Mouse (Mus musculus): ENCODE measurements around the gene Xpc.
"Not testable (repeated sequence)": the region's sequence is repeated elsewhere in the genome, so short reads cannot be mapped to it uniquely, and the experiment has no call there.

The Xpc gene

DNA sequence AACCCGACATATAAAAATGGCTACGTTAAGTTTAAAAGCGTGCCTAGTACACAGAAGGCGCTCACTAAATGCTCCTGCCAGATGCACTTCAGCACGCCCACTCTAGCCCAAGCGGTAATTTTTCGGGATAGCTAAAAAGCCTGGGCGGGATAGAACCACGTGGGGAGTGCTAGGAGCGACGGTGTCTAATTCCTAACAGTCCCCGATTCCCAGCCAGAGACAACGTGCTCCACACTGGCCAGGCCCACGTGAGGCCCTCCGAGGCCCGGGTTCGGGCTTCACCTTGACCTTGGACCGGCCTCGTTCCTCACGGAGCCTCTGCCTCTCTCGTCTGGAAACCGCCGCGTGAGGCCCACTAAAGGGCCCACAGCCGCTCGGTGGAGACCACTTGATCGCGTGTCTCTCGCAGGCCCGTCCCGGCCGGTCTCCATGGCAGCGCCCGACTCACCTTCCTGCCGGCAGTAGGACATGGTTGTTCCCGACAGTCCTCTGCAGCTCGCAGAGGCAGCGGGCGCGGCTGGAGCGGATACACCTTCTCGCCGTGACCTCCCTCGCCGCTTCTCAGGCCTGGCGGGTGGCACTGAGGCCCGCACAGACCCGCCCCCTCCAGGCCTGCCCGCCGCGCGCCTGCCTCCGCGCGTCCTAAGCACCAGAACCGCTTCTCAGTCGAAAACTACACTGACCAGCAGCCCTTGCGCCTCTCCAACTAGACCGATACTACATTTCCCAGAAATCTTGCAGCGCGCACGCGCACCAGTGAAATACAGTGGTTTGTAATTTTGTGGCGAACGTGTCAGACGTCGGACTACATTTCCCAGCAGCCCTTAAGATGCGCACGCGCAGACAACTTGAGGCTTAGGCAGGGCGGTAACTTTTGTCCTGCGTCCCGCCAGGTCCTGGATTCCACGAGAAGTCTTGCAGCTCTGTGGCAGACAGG is 42.6 kb downstream of the Xpc start, which contains the start of the genes Chchd4 and Tmem43:
Chchd4 (minus strand) TSS at position 679 of the 937 bp plus-strand sequence.
Tmem43 (plus strand) TSS at position 836 of the 937 bp plus-strand sequence.
- DNase-seq (ENCODE audit: low read depth, low spot score): peak; percentile 100

DNA sequence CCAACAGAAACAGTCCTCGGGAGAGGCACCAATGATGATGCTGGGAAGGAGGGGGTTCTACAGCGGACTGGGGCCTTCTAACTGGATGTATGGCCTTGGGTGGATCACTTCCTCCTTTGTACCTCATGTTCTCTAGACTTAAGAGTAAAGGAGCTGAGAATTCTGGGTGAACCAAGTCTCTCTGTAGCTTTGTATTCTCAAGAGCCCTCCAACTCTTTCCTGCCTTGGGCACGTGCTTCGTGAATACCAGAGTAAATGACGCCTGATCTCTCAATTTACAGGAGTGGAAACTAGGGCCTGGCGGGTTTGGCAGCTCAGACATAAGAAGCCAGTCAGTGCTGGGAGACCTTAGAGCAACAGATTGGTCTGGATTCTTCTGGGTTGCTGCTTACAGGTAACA is 43.4 kb downstream of the Xpc start:
- DNase-seq (ENCODE audit: low read depth, low spot score): no peak

DNA sequence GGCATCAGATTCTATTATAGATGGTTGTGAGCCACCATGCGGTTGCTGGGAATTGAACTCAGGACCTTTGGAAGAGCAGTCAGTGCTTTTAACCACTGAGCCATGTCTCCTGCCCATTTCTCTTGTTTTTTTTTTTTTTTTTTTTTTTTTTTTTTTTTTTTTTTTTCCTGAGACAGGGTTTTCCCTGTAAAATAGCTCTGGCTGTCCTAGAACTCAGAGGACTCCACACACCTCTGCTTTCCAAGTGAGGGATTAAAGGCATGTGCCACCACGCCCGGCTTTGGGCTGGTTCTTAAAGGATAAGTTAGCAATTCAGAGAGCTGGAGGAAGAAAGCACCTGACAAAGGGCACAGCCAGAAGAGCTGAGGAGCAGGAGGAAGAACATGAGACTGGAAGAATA is 44.3 kb downstream of the Xpc start:
- DNase-seq (ENCODE audit: low read depth, low spot score): not testable (repeated sequence)

- no peak for DNase-seq (ENCODE audit: low read depth, low spot score)
Measured at GRCm38 (mm10) chr6:91470712-91471111, 45.0 kb downstream of the Xpc start.

- no peak for DNase-seq (ENCODE audit: low read depth, low spot score)
Measured at GRCm38 (mm10) chr6:91467106-91467505, 48.6 kb downstream of the Xpc start.

DNA sequence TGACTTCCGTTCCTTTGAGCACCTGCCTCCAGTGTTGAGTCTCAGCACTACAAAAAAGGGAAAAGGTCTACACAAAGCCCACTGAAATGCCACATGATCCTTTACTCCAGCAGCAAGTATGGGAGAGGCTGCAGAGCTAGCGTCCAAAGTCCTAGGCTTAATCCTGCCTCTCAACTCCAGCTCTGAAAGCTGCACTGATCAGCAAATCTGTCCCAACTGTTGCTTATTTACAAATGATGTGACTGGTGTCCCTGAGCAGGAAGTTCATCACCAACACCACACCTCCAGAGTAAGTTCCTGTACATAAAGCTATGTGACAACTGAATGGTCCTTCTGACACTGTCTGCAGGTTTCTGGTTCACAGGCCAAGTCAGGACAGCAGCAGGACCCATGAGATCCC is 49.9 kb downstream of the Xpc start:
- no peak for DNase-seq (ENCODE audit: low read depth, low spot score)

- no peak for DNase-seq (ENCODE audit: low read depth, low spot score)
Measured at GRCm38 (mm10) chr6:91459471-91459870, 56.2 kb downstream of the Xpc start.

DNA sequence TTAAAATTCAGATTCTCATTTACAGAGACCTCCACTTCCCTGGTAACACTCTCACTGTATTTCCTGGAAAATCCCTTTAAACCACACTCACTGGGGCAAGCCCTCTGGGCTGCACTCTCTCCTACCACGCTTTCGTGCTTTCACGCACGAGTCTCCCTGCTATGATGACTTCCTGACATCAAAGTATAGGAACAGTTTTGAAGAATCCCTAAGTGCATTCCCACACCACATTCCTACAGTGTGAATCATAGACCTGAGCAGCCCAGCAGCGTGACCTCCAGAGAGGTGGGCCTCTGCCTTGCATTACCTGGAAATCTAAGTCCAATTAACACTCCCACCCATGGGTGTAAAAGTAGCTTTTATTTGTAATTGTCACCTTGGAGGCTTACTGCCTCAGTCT is 61.1 kb downstream of the Xpc start:
- no peak for DNase-seq (ENCODE audit: low read depth, low spot score)

GRCm38 (mm10) chr6:91452056-91452455 is 63.6 kb downstream of the Xpc start:
- DNase-seq (ENCODE audit: low read depth, low spot score): no peak

- DNase-seq (ENCODE audit: low read depth, low spot score): no peak
Measured at GRCm38 (mm10) chr6:91449472-91450225, 66.0 kb downstream of the Xpc start.

- DNase-seq (ENCODE audit: low read depth, low spot score): no peak
Measured at GRCm38 (mm10) chr6:91445316-91445715, 70.4 kb downstream of the Xpc start.

GRCm38 (mm10) chr6:91441145-91441662 is 74.5 kb downstream of the Xpc start:
- no peak for DNase-seq (ENCODE audit: low read depth, low spot score)

GRCm38 (mm10) chr6:91440474-91441144 is 75.1 kb downstream of the Xpc start:
- DNase-seq (ENCODE audit: low read depth, low spot score): peak; percentile 92

Measured in retina, adult 2 months (tissue).